Mouse (Mus musculus): ENCODE results near the gene Tln1. TPM values are rescaled to one million over a fixed set of nuclear protein-coding genes. Genes with fewer than 3 reads are reported as not detected.

Tln1 gene
- total RNA-seq, 2 experiments from 2014 or later, result 84.9 to 112 TPM

Other genes with a start within 250 kb of the Tln1 start
- 10 to 100 TPM; 30.3 to 33.9 TPM for gene Rusc2, start 180.7 kb downstream of the Tln1 start, total RNA-seq (2021)
- gene Fam166b, start 133.6 kb downstream of the Tln1 start, total RNA-seq (2021), result not detected
- gene Tesk1, start 120.8 kb downstream of the Tln1 start, total RNA-seq (2021), result 10 to 100 TPM; 28.0 to 34.7 TPM
- under 1 TPM in 1 of 2 experiments, not detected in 1; 0.61 TPM for gene Cd72, start 108.1 kb downstream of the Tln1 start, total RNA-seq (2021)
- gene Sit1, start 79.0 kb downstream of the Tln1 start, total RNA-seq (2021), result not detected
- gene Ccdc107, start 69.8 kb downstream of the Tln1 start, total RNA-seq (2021), result 10 to 100 TPM; 23.4 to 24.1 TPM
- 1 to 10 TPM; 2.8 to 3.8 TPM for gene Arhgef39, start 63.0 kb downstream of the Tln1 start, total RNA-seq (2021)
- 1 to 10 TPM; 2.8 TPM for gene Car9, start 55.7 kb downstream of the Tln1 start, total RNA-seq (2021)
- 1,000 to 10,000 TPM; 8,012 to 8,431 TPM for gene Tpm2, start 38.9 kb downstream of the Tln1 start, total RNA-seq (2021)
- 10 to 100 TPM; 39.6 to 45.0 TPM for gene Creb3, start 359 bp downstream of the Tln1 start, total RNA-seq (2021)
- 10 to 100 TPM; 22.9 to 30.4 TPM for gene Rgp1, start 16.0 kb upstream of the Tln1 start, total RNA-seq (2021)
- gene Gba2, start 16.2 kb upstream of the Tln1 start, total RNA-seq (2021), result 1 to 10 TPM; 6.7 to 9.1 TPM
- under 1 TPM; 0.33 to 0.38 TPM for gene Msmp, start 21.8 kb upstream of the Tln1 start, total RNA-seq (2021)
- 10 to 100 TPM; 30.7 to 39.5 TPM for gene Npr2, start 69.2 kb upstream of the Tln1 start, total RNA-seq (2021)
- gene Spag8, start 90.9 kb upstream of the Tln1 start, total RNA-seq (2021), result under 1 TPM in 1 of 2 experiments, not detected in 1; 0.38 TPM
- 10 to 100 TPM; 51.3 to 57.6 TPM for gene Hint2, start 93.8 kb upstream of the Tln1 start, total RNA-seq (2021)
- gene Tmem8b, start 106.3 kb upstream of the Tln1 start, total RNA-seq (2021), result 10 to 100 TPM in 1 of 2 experiments, 1 to 10 TPM in 1; 9.1 to 10.8 TPM
- under 1 TPM; 0.18 to 0.26 TPM for gene Fam221b, start 106.5 kb upstream of the Tln1 start, total RNA-seq (2021)
- not detected for gene Olfr70, start 138.1 kb upstream of the Tln1 start, total RNA-seq (2021)
- not detected for gene Olfr71, start 147.6 kb upstream of the Tln1 start, total RNA-seq (2021)
- 1 to 10 TPM; 2.3 to 3.1 TPM for gene Hrct1, start 164.5 kb upstream of the Tln1 start, total RNA-seq (2021)
- 1 to 10 TPM; 1.1 to 1.6 TPM for gene Spaar, start 167.3 kb upstream of the Tln1 start, total RNA-seq (2021)
- not detected for gene Olfr159, start 208.3 kb upstream of the Tln1 start, total RNA-seq (2021)

Measured in gastrocnemius, postnatal 10 days (tissue).